Mouse (Mus musculus): ENCODE measurements around the gene Cox10. TPM values are rescaled to one million over a fixed set of nuclear protein-coding genes. Genes with fewer than 3 reads are reported as not detected.

Cox10 gene
- total and polyA plus RNA-seq, 2 experiments from 2014 or later, result 20.9 to 33.0 TPM

DNA sequence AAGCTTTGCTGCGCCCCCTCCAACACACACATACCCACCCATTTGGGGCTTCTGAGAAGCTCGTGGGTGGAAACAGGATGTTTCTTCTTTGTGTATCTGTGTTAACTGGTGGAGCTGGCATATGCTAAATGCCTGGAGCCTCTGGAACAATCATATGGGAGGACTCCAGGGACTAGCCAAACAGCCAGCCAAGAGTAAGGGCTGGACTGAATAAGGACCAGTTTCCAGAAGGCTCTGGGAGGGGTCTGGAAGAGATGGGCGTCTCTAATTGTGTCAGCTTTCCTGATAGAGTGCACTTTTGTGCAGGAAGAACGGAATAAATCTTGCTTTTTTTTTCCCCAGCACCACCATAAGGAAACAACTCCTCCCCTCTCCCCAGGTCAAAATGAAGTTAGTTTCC, 165.3 kb downstream of the Cox10 start:
- Histone ChIP-seq H3K27ac (no peak overlapping the region), H3K27me3 (ENCODE audit: insufficient read depth, low read length) (peaks cover 35% of the 10 kb centered on the region), H3K36me3 (ENCODE audit: insufficient read depth, low read length) (no peaks in the 10 kb centered on the region), H3K9ac (replicated peaks; ENCODE audit: low read length) (peak overlapping the region; percentile 7; the same call in 1 of the 2 replicates), H3K4me1 (ENCODE audit: insufficient read depth, low read length) (0 out of 2 replicates have a peak, but pooled peaks cover 6% of the 10 kb centered on the region), H3K4me3 (ENCODE audit: low read length) (peak overlapping the region; percentile 34), H3K4me2 (ENCODE audit: low read depth, low read length) (peak overlapping the region; percentile 74), H3K9me3 (ENCODE audit: low read length) (no peaks in the 10 kb centered on the region)
- peak; percentile 27 for DNase-seq (ENCODE audit: low spot score)
- peak; percentile 66; the same call in 1 of the 2 replicates for ATAC-seq
- TF ChIP-seq CTCF (IDR thresholded peaks at IDR 0.05; ENCODE audit: low read depth), result no peak
- WGBS, result 21% methylated on average over 4 of the region's 4 CpGs

Other genes starting within 250 kb of the Cox10 start
- 12.4 and 13.3 TPM in 2 replicates for gene Hs3st3b1, start 157.2 kb downstream of the Cox10 start, total RNA-seq (2014; rRNA removed)
- 2.6 and 2.8 TPM in 2 replicates for gene Hs3st3b1, start 157.2 kb downstream of the Cox10 start, polyA plus RNA-seq (2015; fragmentation: Nextera tagmentation; extraction: Ambion mirVana)